Mouse (Mus musculus) heart, adult 8-10 months (tissue): Measurements from ENCODE around the gene Prtn3. TPM values are rescaled to one million over a fixed set of nuclear protein-coding genes. Genes with fewer than 3 reads are reported as not detected.
A peak's percentile ranks its signal among the peaks of the same experiment; 100 is the strongest.
"Not testable (repeated sequence)": the region's sequence is repeated elsewhere in the genome, so short reads cannot be mapped to it uniquely, and the experiment has no call there.

ENCODE experiments used
- DNase-seq: peaks from one replicate; pipeline ENCODE4 v3.0.0; 2022; ENCODE audit warnings: low spot score
- total RNA-seq, 4 experiments: library from RNA; stranded (reverse); gene quantifications; 2 replicates each; pipeline ENCODE4 v1.2.4; 2022

The Prtn3 gene
- total RNA-seq, 4 experiments from 2014 or later, result 2.4 TPM; not detected in 3

- DNase-seq, result no peak
These were observed 2.9 kb downstream of the Prtn3 start for GRCm38 (mm10) chr10:79877174-79877573.

DNA sequence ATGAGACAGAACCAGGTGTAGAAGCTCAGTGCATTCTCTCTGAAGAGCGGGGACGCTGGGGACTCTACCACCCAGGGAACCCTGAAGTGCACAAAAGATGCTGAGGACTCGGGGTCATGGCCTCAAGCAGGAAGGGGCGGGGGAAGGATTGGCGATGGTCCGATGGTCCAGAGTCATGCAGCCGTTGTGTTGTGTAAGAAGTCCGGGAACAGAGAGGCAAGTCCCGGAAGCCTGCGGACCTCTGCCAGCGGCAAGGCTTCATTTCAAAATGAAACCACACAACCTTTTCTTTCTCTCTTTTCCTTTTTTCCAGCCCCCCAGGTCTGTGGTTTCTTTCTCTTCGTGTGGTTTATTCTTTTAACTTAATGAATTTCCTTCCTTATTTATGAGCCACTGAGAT, 3.5 kb downstream of the Prtn3 start:
- no peak for DNase-seq

GRCm38 (mm10) chr10:79879527-79879926, 5.3 kb downstream of the Prtn3 start:
- DNase-seq, result no peak

DNA sequence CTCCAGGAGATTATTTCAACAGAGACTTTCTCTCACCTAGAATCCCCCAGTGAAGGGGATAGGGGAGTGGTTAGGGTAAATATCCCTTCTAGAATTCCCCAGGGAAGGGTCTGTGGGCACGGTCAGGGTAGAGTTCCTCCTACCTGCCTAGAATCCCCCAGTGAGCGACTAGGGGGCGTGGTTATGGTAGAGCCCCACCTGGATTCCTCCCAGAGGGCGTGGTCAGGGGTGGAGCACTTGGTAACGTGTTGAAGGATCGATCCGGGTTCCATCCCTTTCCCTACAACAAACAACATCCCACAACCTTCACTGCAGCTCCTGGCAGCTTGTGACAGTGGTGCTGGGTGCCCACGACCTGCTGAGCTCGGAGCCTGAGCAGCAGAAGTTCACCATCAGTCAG, 6.4 kb downstream of the Prtn3 start:
- no peak for DNase-seq

DNA sequence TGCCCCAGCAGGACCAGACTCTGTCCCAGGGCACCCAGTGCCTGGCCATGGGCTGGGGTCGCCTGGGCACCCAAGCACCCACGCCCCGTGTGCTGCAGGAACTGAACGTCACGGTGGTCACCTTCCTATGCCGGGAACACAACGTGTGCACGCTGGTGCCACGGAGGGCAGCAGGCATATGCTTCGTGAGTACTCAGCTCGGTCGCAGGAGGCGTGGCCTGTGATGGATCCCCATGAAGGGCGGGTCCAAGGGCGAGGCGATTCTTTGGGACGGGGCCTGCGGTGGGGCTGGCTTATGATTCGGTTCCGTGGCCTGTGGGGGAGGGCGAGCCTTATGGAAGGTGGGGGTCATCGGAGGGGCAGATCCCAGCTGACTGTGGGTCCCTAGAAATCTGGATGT, 7.7 kb downstream of the Prtn3 start:
- DNase-seq, result no peak

DNA sequence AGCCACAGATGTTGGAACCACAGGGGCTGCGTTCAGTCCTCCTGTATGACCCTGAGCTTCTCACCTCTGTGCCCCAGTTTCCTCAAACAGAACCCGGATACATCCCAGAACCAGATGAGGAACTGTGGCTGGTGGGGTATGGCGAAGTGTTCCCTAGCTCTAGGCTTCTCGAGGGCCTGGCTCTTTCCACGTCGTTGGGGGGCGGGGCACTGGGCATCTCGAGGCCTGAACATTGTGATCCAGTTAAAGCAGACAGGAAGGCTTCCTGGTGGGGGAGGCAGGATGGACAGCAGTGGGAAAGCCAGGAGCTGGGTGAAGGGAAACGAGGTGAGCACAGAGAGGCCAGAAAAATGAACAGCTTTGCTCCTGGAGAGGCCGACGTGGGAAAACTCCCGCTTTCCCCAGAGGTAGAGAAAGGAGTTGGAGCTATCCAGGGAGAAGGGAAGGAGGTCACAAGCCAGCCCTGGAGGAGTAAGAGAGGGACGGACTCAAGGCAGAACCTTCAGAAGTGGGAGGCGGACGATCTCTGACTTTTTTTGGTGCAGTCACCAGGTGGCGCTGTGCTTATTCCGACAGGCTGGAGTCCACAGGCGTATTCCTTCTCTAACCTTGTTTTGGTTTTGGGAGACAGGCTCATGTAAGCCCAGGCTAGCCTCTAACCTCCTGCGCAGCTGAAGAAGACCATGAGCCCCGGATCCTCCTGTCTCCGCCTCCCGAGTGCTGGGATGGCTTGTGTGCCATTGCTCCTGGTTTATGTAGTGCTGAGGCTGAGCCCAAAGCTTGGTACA, 9.2 kb downstream of the Prtn3 start:
- DNase-seq, result peak; percentile 79

- peak; percentile 60 for DNase-seq
These were observed 10.2 kb downstream of the Prtn3 start for GRCm38 (mm10) chr10:79884446-79884845.

- not testable (repeated sequence) for DNase-seq
These were observed 10.7 kb downstream of the Prtn3 start for GRCm38 (mm10) chr10:79884938-79885337.

DNA sequence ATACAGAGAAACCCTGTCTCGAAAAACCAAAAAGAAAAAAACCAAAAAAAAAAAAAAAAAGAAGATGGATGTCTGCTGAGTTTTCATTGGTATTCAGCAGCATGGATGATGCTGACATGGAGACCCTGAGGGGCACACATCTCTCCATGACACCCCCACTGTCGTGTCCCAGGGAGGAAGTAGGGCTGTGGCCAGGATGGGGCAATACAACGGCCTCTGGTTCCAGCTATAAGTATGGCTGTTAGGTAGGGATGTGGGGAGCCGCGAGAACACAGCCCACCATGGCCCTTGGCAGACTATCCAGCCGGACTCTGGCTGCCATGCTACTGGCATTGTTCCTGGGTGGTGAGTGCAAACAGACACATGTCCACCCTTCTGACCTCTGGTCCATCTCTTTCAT, 11.8 kb downstream of the Prtn3 start, which contains the start of gene Elane:
TSS of gene Elane (plus strand) at position 194 of the 400 bp plus-strand sequence.
- DNase-seq, result no peak

DNA sequence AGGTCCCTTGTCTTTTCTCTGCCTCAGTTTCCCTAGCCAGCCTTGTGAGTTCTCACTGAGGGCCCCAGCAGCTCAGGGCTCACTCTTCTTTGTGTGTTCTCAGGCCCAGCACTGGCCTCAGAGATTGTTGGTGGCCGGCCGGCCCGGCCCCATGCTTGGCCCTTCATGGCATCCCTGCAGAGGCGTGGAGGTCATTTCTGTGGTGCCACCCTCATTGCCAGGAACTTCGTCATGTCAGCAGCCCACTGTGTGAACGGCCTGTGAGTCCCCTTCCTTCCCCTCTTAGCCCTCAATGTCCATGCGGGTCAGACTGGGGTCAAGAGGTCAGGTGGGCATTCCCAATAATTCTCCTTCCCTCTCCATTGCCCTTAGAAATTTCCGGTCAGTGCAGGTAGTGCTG, 12.3 kb downstream of the Prtn3 start:
- no peak for DNase-seq

DNA sequence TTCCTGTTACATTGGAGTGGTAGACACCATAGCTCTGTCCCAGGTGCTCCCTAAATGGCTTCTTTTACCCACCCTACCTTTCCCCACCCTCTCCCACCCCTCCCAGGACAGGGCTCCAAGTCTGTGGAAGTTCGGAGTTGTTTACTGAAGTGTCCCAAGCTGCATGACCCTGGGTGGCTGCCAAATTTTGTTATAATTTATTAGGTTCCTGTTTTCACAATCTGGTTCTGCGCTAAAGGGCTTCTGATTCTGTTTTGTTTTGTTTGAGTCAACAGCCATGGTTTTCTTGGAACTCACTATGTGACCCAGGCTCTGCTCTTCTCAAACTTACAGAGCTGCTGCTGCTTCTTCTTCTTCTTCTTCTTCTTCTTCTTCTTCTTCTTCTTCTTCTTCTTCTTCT, 15.1 kb downstream of the Prtn3 start:
- DNase-seq, result no peak

GRCm38 (mm10) chr10:79890670-79891069, 16.4 kb downstream of the Prtn3 start, which contains the start of gene Cfd:
Cfd (plus strand) TSS chr10:79890853.
- DNase-seq, result no peak

GRCm38 (mm10) chr10:79892451-79893118, 18.3 kb downstream of the Prtn3 start:
- peak; percentile 57 for DNase-seq

GRCm38 (mm10) chr10:79896306-79896705, 22.0 kb downstream of the Prtn3 start:
- DNase-seq, result no peak

DNA sequence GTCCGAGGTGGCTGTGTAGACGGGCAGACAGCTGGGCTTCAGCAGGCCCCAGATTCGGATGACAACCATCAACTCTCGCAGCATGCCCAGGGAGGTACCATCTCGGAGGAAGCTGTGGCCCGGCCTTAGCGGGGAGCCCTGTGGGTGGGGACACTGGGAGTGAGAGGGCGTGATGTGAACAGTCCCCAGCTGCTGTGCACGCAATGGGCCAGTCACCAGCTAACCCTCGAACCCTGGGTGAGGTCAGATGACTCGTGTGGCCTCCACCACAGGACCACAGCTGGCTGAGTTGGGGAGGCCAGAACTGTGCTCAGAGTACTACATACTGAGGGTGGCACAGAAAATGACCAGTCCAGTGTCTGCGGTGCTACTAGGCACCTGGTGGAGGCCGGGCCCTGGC, 22.5 kb downstream of the Prtn3 start:
- no peak for DNase-seq

GRCm38 (mm10) chr10:79897316-79898245, 23.3 kb downstream of the Prtn3 start:
- no peak for DNase-seq

DNA sequence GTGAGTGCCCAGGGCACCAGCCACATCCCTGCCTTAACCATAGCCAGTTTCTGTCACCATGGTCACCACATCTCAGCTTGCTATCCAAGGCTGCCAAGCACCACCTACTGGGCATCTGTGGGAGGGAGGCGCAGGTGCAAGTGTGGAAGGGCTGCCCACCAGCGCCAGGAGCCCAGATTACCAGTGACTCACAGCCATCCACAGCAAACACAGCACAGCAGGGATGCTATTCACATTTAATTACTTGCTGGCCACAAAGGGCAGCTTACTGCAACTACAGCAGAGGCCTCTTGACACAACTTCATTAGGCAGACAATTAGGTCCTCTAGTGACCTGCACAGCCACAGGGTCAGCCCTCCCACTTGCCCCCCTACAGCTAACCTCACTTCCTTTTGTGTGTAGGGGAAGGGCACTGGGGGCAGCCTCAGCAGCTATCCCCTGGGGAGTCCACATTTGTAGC, 26.7 kb downstream of the Prtn3 start:
- no peak for DNase-seq

DNA sequence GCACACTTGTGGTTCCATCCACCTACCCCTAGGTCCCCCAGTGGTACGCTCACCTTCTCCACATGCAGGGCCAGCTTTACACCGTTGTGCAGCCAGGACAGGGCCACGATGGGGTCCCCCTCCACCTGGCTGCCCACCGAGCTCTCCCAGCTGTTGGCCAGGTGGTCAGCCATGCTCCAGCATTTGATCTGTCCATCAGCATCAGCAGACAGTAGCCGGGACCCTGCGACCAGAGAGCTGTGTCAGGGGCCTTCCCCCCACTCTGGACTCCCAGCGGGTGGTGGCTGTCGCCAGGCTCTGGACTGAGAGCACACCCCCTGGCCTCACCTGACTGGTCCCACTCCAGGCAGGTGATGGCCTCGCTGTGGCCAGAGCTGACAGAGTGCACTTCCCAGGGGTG, 32.4 kb downstream of the Prtn3 start:
- no peak for DNase-seq

DNA sequence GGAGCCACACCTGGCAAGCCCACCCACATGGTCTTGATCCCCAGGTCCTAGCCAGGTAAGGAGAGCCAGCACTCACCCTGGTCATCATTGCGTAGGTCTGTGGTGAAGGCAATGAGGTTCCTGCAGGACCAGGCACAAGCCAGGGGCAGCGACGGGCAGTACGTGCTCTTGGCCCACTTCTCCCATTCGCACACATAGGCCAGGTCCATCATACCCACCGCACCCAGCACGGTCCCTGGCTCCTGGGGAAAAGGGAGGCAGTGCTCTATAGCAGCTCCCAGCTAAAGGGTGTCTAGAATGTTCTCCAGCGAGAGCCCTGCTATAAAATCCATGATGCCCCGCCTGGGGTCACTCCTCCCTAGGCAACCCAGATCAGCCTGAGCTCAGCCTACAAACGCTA, 33.1 kb downstream of the Prtn3 start:
- DNase-seq, result no peak

DNA sequence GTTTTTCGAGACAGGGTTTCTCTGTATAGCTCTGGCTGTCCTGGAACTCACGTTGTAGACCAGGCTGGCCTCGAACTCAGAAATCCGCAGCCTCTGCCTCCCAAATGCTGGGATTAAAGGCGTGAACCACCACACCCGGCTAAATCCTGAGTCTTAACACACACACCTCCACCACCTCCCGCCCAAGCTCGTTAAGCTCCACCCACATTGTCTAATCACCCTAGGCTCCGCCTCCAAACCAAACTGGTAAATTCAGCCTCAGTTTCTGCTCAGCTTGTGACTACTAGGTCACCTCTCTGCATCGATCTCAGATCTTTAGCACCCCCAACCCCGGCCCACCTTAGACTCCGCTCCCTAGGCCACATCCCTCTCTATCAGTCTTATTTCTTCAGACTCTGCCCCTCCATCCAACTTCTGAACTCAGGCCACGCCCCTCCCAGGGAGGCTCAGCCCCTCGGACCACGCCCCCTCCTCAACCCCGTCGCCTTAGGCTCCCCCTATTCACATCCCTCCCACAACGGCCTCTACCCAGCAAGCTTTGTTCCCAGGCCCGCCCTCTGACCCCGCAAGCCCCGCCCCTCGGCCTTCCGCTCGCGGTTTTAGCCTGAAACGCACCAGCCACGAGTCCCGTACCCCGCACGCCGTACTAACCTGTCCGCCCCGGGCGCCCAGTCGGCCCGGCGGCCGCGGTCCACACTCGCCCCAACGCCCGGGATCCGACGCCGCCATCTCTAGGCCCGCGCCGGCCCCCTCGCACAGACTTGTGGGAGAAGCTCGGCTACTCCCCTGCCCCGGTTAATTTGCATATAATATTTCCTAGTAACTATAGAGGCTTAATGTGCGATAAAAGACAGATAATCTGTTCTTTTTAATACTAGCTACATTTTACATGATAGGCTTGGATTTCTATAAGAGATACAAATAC, 34.2 kb downstream of the Prtn3 start, which contains the start of gene Med16:
TSS of gene Med16 (minus strand) at position 757 of the 925 bp plus-strand sequence.
- DNase-seq, result peak; percentile 95
